Mouse (Mus musculus) testis, adult 2 months (tissue): ENCODE results near the gene Map4k4. TPM values are rescaled to one million over a fixed set of nuclear protein-coding genes. Genes with fewer than 3 reads are reported as not detected.

Experiments
- H3K27ac ChIP-seq: fragments of 200-500 bp; 2 replicates; pipeline ENCODE4 v1.5.1; 2012; ENCODE audit warnings: low read depth, low read length; ENCODE audit not compliant: control insufficient read depth, insufficient read depth
- H3K27me3 ChIP-seq: fragments of 200-500 bp; 2 replicates; pipeline ENCODE4 v1.6.1; 2012; ENCODE audit warnings: mild to moderate bottlenecking, low read length, moderate library complexity; ENCODE audit not compliant: control insufficient read depth, insufficient read depth
- H3K36me3 ChIP-seq: fragments of 200-500 bp; 2 replicates; pipeline ENCODE4 v1.6.1; 2012; ENCODE audit warnings: mild to moderate bottlenecking, low read length; ENCODE audit not compliant: control insufficient read depth, insufficient read depth
- H3K4me1 ChIP-seq: fragments of 200-500 bp; 2 replicates; pipeline ENCODE4 v1.6.1; 2012; ENCODE audit warnings: low read length; ENCODE audit not compliant: control insufficient read depth, insufficient read depth
- H3K4me3 ChIP-seq: fragments of 200-500 bp; 2 replicates; pipeline ENCODE4 v1.5.1; 2012; ENCODE audit warnings: low read depth, mild to moderate bottlenecking, low read length, moderate library complexity, mixed read lengths; ENCODE audit not compliant: control insufficient read depth
- CTCF ChIP-seq: fragments of 200-500 bp; IDR thresholded peaks from 2 replicates; pipeline ENCODE4 v1.5.1; 2012; ENCODE audit warnings: low read depth, mild to moderate bottlenecking, inconsistent platforms, low read length, moderate library complexity; ENCODE audit not compliant: control insufficient read depth, insufficient read depth, insufficient replicate concordance
- POLR2A ChIP-seq: fragments of 200-500 bp; IDR thresholded peaks from 2 replicates; pipeline ENCODE4 v1.6.1; 2012; ENCODE audit warnings: low read depth, mild to moderate bottlenecking, inconsistent platforms, low read length, moderate library complexity; ENCODE audit not compliant: control insufficient read depth
- polyA plus RNA-seq: library from polyadenylated mRNA; depleted of rRNA; stranded (reverse); fragments of >200 nt; gene quantifications from 2 replicates; pipeline ENCODE4 v1.2.3, GENCODE M21; 2012

Map4k4 gene
- polyA plus RNA-seq, 1 experiment = 25.6 TPM

- Histone ChIP-seq H3K4me3 (peak overlapping the region; percentile 64), H3K27me3 (no peaks in the 10 kb centered on the region), H3K27ac (no peak overlapping the region), H3K4me1 (peaks cover 3% of the 10 kb centered on the region), H3K36me3 (no peaks in the 10 kb centered on the region)
- TF ChIP-seq CTCF = no peak
These were observed 36.2 kb downstream of the Map4k4 start for GRCm38 (mm10) chr1:39936934-39937333.

- no peak for TF ChIP-seq POLR2A
- TF ChIP-seq CTCF = no peak
- no peaks in the 10 kb centered on the region for H3K27me3 ChIP-seq
- H3K4me3 ChIP-seq = no peak overlapping the region
- H3K36me3 ChIP-seq = no peaks in the 10 kb centered on the region
- H3K27ac ChIP-seq = no peak overlapping the region
- H3K4me1 ChIP-seq = peaks cover 3% of the 10 kb centered on the region
These were observed 36.9 kb downstream of the Map4k4 start for GRCm38 (mm10) chr1:39937609-39938008.

GRCm38 (mm10) chr1:39939401-39939800 lies 38.7 kb downstream of the Map4k4 start:
- H3K27me3 ChIP-seq = no peaks in the 10 kb centered on the region
- H3K4me1 ChIP-seq = peaks cover 3% of the 10 kb centered on the region
- H3K36me3 ChIP-seq = no peaks in the 10 kb centered on the region
- no peak overlapping the region for H3K4me3 ChIP-seq
- no peak overlapping the region for H3K27ac ChIP-seq
- TF ChIP-seq POLR2A (no peak), CTCF (no peak)

GRCm38 (mm10) chr1:39940342-39940741 lies 39.6 kb downstream of the Map4k4 start:
- Histone ChIP-seq H3K27ac (no peak overlapping the region), H3K27me3 (no peaks in the 10 kb centered on the region), H3K4me1 (no peaks in the 10 kb centered on the region; the same call in none of the 2 replicates), H3K4me3 (no peak overlapping the region), H3K36me3 (no peaks in the 10 kb centered on the region)
- no peak for TF ChIP-seq CTCF
- TF ChIP-seq POLR2A = no peak

- Histone ChIP-seq H3K27ac (no peak overlapping the region), H3K4me1 (no peaks in the 10 kb centered on the region; the same call in 1 of the 2 replicates)
- TF ChIP-seq CTCF = no peak
- TF ChIP-seq POLR2A = no peak
These were observed 40.8 kb downstream of the Map4k4 start for GRCm38 (mm10) chr1:39941237-39942179.

GRCm38 (mm10) chr1:39942935-39943334 lies 42.2 kb downstream of the Map4k4 start:
- Histone ChIP-seq H3K27ac (no peak overlapping the region), H3K4me1 (no peaks in the 10 kb centered on the region; the same call in 1 of the 2 replicates), H3K36me3 (no peaks in the 10 kb centered on the region), H3K27me3 (no peaks in the 10 kb centered on the region), H3K4me3 (no peak overlapping the region)
- TF ChIP-seq POLR2A (no peak), CTCF (no peak)

More at GRCm38 (mm10) chr1:39941237-39942179, 40.8 kb downstream of the Map4k4 start:
- Histone ChIP-seq H3K36me3 (no peaks in the 10 kb centered on the region), H3K4me3 (no peak overlapping the region), H3K27me3 (no peaks in the 10 kb centered on the region)

GRCm38 (mm10) chr1:39944306-39944971 lies 43.7 kb downstream of the Map4k4 start:
- Histone ChIP-seq H3K4me1 (no peaks in the 10 kb centered on the region; the same call in 1 of the 2 replicates), H3K27ac (no peak overlapping the region), H3K4me3 (no peak overlapping the region), H3K36me3 (no peaks in the 10 kb centered on the region), H3K27me3 (no peaks in the 10 kb centered on the region)
- no peak for TF ChIP-seq POLR2A
- TF ChIP-seq CTCF = no peak

GRCm38 (mm10) chr1:39944972-39945323 lies 44.2 kb downstream of the Map4k4 start:
- Histone ChIP-seq H3K4me1 (peaks cover 3% of the 10 kb centered on the region), H3K4me3 (no peak overlapping the region), H3K27me3 (no peaks in the 10 kb centered on the region), H3K27ac (no peak overlapping the region), H3K36me3 (no peaks in the 10 kb centered on the region)
- TF ChIP-seq CTCF = no peak
- TF ChIP-seq POLR2A = no peak
